Mouse (Mus musculus) stomach, postnatal 0 days (tissue): Measurements from ENCODE around the gene Susd6.

Experiments
- CTCF ChIP-seq: IDR thresholded peaks from 2 replicates; pipeline ENCODE4 v1.5.1; 2016; ENCODE audit warnings: antibody characterized with exemption, low read depth, mild to moderate bottlenecking, moderate library complexity
- EP300 ChIP-seq: optimal IDR thresholded peaks from 2 replicates; pipeline ENCODE3; 2016; ENCODE audit warnings: antibody characterized with exemption

DNA sequence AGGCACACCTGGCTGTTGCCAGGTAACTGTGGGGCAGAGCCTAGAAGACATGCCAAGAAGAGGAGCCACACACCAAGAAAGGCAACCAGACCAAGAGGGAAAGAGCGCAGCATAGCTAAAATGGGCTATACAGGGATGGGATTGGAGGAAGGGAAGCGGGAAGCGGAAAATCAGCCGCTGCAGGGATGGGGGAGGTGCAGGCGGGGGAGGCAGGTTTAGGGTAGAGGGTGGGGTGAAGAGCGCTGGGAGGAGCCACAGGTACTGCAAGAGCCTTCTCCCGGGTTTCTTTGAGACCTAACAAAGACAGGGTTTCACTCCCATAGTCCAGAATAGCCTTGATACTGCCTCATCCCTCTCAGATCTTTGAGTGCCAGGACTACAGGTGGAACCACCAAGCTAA lies 132.6 kb downstream of the Susd6 start:
- TF ChIP-seq EP300 (no peak), CTCF (no peak)
